Mouse (Mus musculus) midbrain, postnatal 0 days (tissue): Measurements from ENCODE around the gene Tcf20. TPM values are rescaled to one million over a fixed set of nuclear protein-coding genes. Genes with fewer than 3 reads are reported as not detected.

Experiments
- ATAC-seq: fragments of 200-750 bp; cut with Nextera tagmentation; 2 replicates; pipeline ENCODE4 v1.8.0; 2017; ENCODE audit warnings: moderate number of reproducible peaks, mild to moderate bottlenecking, moderate TSS enrichment, moderate library complexity; ENCODE audit not compliant: low FRiP score
- DNase-seq: peaks from one replicate; pipeline ENCODE4 v3.0.0-alpha.2; 2015; ENCODE audit warnings: low spot score
- H3K27ac ChIP-seq: fragments of 300-500 bp; sonication (generic); 2 replicates; pipeline ENCODE4 v1.5.1; 2014; ENCODE audit warnings: low read depth, mild to moderate bottlenecking, low read length, mixed read lengths
- H3K27me3 ChIP-seq: fragments of 300-500 bp; sonication (generic); 2 replicates; pipeline ENCODE4 v1.6.1; 2014; ENCODE audit warnings: low read length, control low read depth, mixed read lengths; ENCODE audit not compliant: insufficient read depth
- H3K36me3 ChIP-seq: fragments of 300-500 bp; sonication (generic); 2 replicates; pipeline ENCODE4 v1.6.1; 2014; ENCODE audit warnings: low read length, control low read depth, mixed read lengths; ENCODE audit not compliant: insufficient read depth
- H3K4me1 ChIP-seq: fragments of 300-500 bp; sonication (generic); 2 replicates; pipeline ENCODE4 v1.6.1; 2014; ENCODE audit warnings: mild to moderate bottlenecking, control low read depth, antibody characterized with exemption, low read length, mixed read lengths; ENCODE audit not compliant: insufficient read depth
- H3K4me2 ChIP-seq: fragments of 300-500 bp; sonication (generic); 2 replicates; pipeline ENCODE4 v1.6.1; 2014; ENCODE audit warnings: low read depth, mild to moderate bottlenecking, low read length, mixed read lengths; ENCODE audit not compliant: poor library complexity, severe bottlenecking
- H3K4me3 ChIP-seq: fragments of 300-500 bp; sonication (generic); 2 replicates; pipeline ENCODE4 v1.5.1; 2014; ENCODE audit warnings: low read depth, mild to moderate bottlenecking, low read length, moderate library complexity
- H3K9ac ChIP-seq: fragments of 300-500 bp; sonication (generic); replicated peaks from 2 replicates; pipeline ENCODE4 v1.6.1; 2014; ENCODE audit warnings: mild to moderate bottlenecking, low read length, moderate library complexity, mixed read lengths; ENCODE audit not compliant: poor library complexity, severe bottlenecking
- H3K9me3 ChIP-seq: fragments of 300-500 bp; sonication (generic); 2 replicates; pipeline ENCODE4 v1.6.1; 2016; ENCODE audit warnings: low read length, control low read depth
- CTCF ChIP-seq: IDR thresholded peaks from 2 replicates; pipeline ENCODE4 v1.5.1; 2016; ENCODE audit warnings: antibody characterized with exemption, mild to moderate bottlenecking
- WGBS: fragments of 180-500 bp; shearing (Covaris S2); extraction: QIAGEN DNeasy Blood & Tissue Kit; methylation state at CpG from one replicate; pipeline ENCODE4 v1.1.7; 2014; 5-methylcytosine and 5-hydroxymethylcytosine counted together
- polyA plus RNA-seq: library from polyadenylated mRNA; unstranded; fragments of >200 nt; fragmentation: Nextera tagmentation; extraction: Ambion mirVana; gene quantifications from 2 replicates; pipeline ENCODE4 v1.2.1, GENCODE M21; 2015
- total RNA-seq: library from RNA; depleted of rRNA; stranded (reverse); fragments of >200 nt; gene quantifications from 2 replicates; pipeline ENCODE4 v1.2.3, GENCODE M21; 2014

The Tcf20 gene
- total and polyA plus RNA-seq, 2 experiments from 2014 or later: 11.8 to 125 TPM

DNA sequence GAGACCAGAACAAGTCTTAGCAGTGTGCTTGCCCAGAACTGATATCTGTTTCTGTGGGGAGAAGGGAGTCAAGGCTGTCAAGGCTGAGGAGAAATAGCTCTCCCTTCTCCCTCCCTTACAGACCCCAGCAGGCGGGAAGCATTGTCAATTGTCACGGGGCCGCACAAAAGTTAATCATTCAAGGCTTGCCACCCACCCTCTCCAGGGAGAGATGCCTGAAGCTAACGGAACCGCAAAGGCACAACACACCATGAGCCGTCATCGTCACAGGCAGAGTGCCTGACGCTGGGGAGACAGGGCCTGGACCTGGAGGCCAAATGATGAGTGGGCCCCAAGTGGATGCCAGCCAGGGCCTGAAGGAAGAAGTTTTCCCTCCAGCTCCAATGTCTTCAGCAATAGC, 22.8 kb upstream of the Tcf20 start:
- no peak overlapping the region for H3K4me2 ChIP-seq
- H3K9me3 ChIP-seq: no peaks in the 10 kb centered on the region
- H3K36me3 ChIP-seq: no peaks in the 10 kb centered on the region
- ATAC-seq (no peak), DNase-seq (no peak)
- H3K9ac ChIP-seq: no peak overlapping the region
- WGBS: 24% methylated on average over 7 of the region's 8 CpGs
- H3K4me1 ChIP-seq: peaks cover 10% of the 10 kb centered on the region; the same call in 1 of the 2 replicates
- no peak for TF ChIP-seq CTCF
- no peak overlapping the region for H3K4me3 ChIP-seq
- H3K27me3 ChIP-seq: peaks cover 6% of the 10 kb centered on the region; the same call in 1 of the 2 replicates
- no peak overlapping the region for H3K27ac ChIP-seq

DNA sequence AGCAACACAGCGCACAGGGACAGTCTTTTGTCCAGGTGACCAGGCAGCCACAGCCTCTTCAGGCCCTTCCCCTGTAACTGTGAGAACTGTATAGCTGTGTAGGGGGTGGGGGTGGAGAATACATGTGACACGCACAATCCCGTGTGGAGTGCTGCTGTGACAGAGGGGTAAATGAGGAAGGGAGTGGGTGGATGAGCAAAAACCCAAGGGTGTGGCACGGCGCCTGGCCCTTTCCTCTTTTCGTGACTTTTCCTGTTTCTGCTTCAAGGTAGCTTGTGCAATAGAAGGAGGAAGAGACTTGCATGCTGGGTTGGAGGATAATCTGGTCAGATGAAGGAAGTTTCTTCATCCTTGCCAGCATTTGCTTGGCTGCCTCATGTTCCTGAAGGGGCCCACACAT, 21.9 kb upstream of the Tcf20 start:
- WGBS: 98% methylated on average over 6 of the region's 6 CpGs

DNA sequence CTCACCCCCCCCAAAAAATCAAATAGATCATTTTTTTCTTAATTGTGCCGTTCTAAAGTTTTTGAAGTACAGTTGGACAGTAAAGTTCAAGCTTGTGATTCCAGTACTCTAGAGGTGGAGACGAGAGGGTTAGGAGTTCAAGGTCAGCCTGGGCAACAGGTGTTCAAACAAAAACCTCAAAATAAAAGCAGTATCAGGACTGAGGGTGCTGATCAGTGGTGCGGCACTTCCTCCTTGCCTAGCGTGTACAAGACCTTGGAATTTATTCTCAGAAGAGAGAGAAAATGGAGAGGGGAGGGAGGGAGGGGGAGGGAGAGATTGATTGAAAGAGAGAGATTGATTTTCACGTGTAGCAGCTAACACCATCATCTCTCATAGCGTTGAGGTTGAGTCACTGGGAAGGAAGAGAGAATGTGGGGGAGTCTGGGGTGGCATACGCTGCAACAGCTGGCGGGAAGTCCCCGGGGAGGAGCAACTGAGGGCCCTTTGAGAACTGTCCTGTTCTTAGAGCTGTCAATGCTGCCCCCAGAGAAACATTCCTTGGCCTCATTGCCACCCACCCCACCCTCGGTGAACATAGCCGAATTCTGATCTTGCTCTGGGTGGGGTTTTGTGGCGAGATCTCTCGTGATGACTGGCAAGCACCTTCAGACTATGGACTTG, 21.2 kb upstream of the Tcf20 start:
- no peak overlapping the region for H3K27ac ChIP-seq

More for the DNA sequence above, 21.9 kb upstream of the Tcf20 start:
- Histone ChIP-seq H3K27me3 (peaks cover 2% of the 10 kb centered on the region; the same call in 1 of the 2 replicates), H3K4me3 (no peak overlapping the region), H3K4me2 (no peak overlapping the region), H3K27ac (no peak overlapping the region), H3K36me3 (no peaks in the 10 kb centered on the region), H3K4me1 (peaks cover 10% of the 10 kb centered on the region; the same call in 1 of the 2 replicates), H3K9ac (no peak overlapping the region), H3K9me3 (no peaks in the 10 kb centered on the region)
- no peak for TF ChIP-seq CTCF
- no peak for ATAC-seq
- no peak for DNase-seq

GRCm38 (mm10) chr15:83007346-83007920, 19.8 kb upstream of the Tcf20 start:
- ATAC-seq (no peak), DNase-seq (no peak)
- H3K27ac ChIP-seq: no peak overlapping the region
- H3K4me2 ChIP-seq: no peak overlapping the region
- no peaks in the 10 kb centered on the region for H3K9me3 ChIP-seq
- peaks cover 21% of the 10 kb centered on the region for H3K4me1 ChIP-seq
- H3K36me3 ChIP-seq: no peaks in the 10 kb centered on the region
- TF ChIP-seq CTCF: no peak
- H3K4me3 ChIP-seq: no peak overlapping the region
- H3K27me3 ChIP-seq: no peaks in the 10 kb centered on the region
- WGBS: 51% methylated on average over 15 of the region's 15 CpGs
- H3K9ac ChIP-seq: no peak overlapping the region

More for the DNA sequence above, 21.2 kb upstream of the Tcf20 start:
- WGBS: 76% methylated on average over 13 of the region's 13 CpGs
- DNase-seq (no peak), ATAC-seq (no peak)
- Histone ChIP-seq H3K27me3 (no peaks in the 10 kb centered on the region), H3K4me1 (peaks cover 10% of the 10 kb centered on the region; the same call in 1 of the 2 replicates), H3K9ac (no peak overlapping the region), H3K36me3 (no peaks in the 10 kb centered on the region), H3K4me3 (no peak overlapping the region), H3K9me3 (no peaks in the 10 kb centered on the region), H3K4me2 (no peak overlapping the region)
- TF ChIP-seq CTCF: no peak

- ATAC-seq: peak; percentile 83
- DNase-seq: peak; percentile 91
- TF ChIP-seq CTCF: no peak
- Histone ChIP-seq H3K4me1 (peaks cover 21% of the 10 kb centered on the region), H3K9ac (peak overlapping the region; percentile 0; the same call in 1 of the 2 replicates), H3K27ac (peak overlapping the region; percentile 57), H3K9me3 (no peaks in the 10 kb centered on the region), H3K27me3 (no peaks in the 10 kb centered on the region), H3K4me3 (no peak overlapping the region), H3K4me2 (no peak overlapping the region), H3K36me3 (no peaks in the 10 kb centered on the region)
- WGBS: 28% methylated on average over 12 of the region's 12 CpGs
These were observed 15.2 kb upstream of the Tcf20 start for GRCm38 (mm10) chr15:83002665-83003548.
